Mouse (Mus musculus) ES-Bruce4 (cell line): ENCODE data around the gene Morc1.

ENCODE experiments used
- CTCF ChIP-seq: IDR thresholded peaks from one replicate; pipeline ENCODE4 v1.8.1; 2011; ENCODE audit warnings: low read depth, low read length
- POLR2A ChIP-seq: IDR thresholded peaks from one replicate; pipeline ENCODE4 v1.8.1; 2011; ENCODE audit warnings: low read length; ENCODE audit not compliant: insufficient read depth

DNA sequence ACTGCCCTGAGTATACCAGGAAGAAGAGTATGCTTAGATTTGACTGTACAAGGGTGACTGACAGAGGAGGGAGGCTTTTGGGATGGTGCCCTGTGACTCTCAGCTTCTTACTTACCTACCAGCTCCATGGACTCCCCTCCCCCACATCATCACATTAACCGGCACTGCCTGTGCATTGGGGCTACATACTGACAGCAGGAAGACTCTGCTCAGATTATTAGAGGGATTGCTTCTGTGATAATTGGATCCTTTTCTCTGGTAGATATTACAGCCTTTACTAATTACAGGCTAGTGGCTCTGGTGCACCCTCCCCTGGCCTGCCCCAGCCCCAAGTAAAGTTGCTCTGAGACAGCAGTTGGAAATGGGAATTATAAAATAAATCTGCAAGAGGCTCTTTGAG, 1.6 kb upstream of the Morc1 start:
- TF ChIP-seq CTCF: no peak
- no peak for TF ChIP-seq POLR2A
